Mouse (Mus musculus) heart, embryonic 11.5 days (tissue): ENCODE data around the gene Npas2. TPM values are rescaled to one million over a fixed set of nuclear protein-coding genes. Genes with fewer than 3 reads are reported as not detected.

Source experiments
- ATAC-seq: fragments of 200-750 bp; cut with Nextera tagmentation; replicated peaks from 2 replicates; pipeline ENCODE4 v1.8.0; 2017; ENCODE audit warnings: moderate library complexity; ENCODE audit not compliant: insufficient number of reproducible peaks, low FRiP score, low TSS enrichment
- H3K27ac ChIP-seq: fragments of 300-500 bp; sonication (generic); 2 replicates; pipeline ENCODE4 v1.5.1; 2014; ENCODE audit warnings: mild to moderate bottlenecking, low read depth, low read length
- H3K27me3 ChIP-seq: fragments of 300-500 bp; sonication (generic); 2 replicates; pipeline ENCODE4 v1.6.1; 2014; ENCODE audit warnings: mild to moderate bottlenecking, low read length, mixed read lengths; ENCODE audit not compliant: control insufficient read depth, insufficient read depth
- H3K36me3 ChIP-seq: fragments of 300-500 bp; sonication (generic); 2 replicates; pipeline ENCODE4 v1.6.1; 2014; ENCODE audit warnings: mild to moderate bottlenecking, low read length, moderate library complexity, mixed read lengths; ENCODE audit not compliant: control insufficient read depth, insufficient read depth
- H3K4me1 ChIP-seq: fragments of 300-500 bp; sonication (generic); 2 replicates; pipeline ENCODE4 v1.6.1; 2014; ENCODE audit warnings: low read length; ENCODE audit not compliant: control insufficient read depth, insufficient read depth
- H3K4me2 ChIP-seq: fragments of 300-500 bp; sonication (generic); 2 replicates; pipeline ENCODE4 v1.6.1; 2014; ENCODE audit warnings: mild to moderate bottlenecking, moderate library complexity
- H3K4me3 ChIP-seq: fragments of 300-500 bp; sonication (generic); 2 replicates; pipeline ENCODE4 v1.5.1; 2014; ENCODE audit warnings: low read depth, low read length
- H3K9ac ChIP-seq: fragments of 300-500 bp; sonication (generic); 2 replicates; pipeline ENCODE4 v1.6.1; 2014; ENCODE audit warnings: mild to moderate bottlenecking, low read depth, low read length, moderate library complexity
- H3K9me3 ChIP-seq: fragments of 300-500 bp; sonication (generic); replicated peaks from 2 replicates; pipeline ENCODE4 v1.6.1; 2016; ENCODE audit warnings: low read length; ENCODE audit not compliant: control insufficient read depth
- WGBS: fragments of 180-500 bp; shearing (Covaris S2); extraction: QIAGEN DNeasy Blood & Tissue Kit; methylation state at CpG from one replicate; pipeline ENCODE4 v1.1.7; 2014; ENCODE audit not compliant: insufficient replicate concordance; 5-methylcytosine and 5-hydroxymethylcytosine counted together
- polyA plus RNA-seq: library from polyadenylated mRNA; unstranded; fragments of >200 nt; fragmentation: Nextera tagmentation; extraction: Ambion mirVana; gene quantifications from 2 replicates; pipeline ENCODE4 v1.2.1, GENCODE M21; 2014

Npas2 gene
- polyA plus RNA-seq, 1 experiment from 2014 or later, result 0.13 TPM

- Histone ChIP-seq H3K27ac (no peak overlapping the region), H3K4me1 (no peaks in the 10 kb centered on the region), H3K9ac (no peak overlapping the region), H3K36me3 (no peaks in the 10 kb centered on the region), H3K9me3 (no peaks in the 10 kb centered on the region), H3K27me3 (no peaks in the 10 kb centered on the region), H3K4me3 (no peak overlapping the region), H3K4me2 (no peak overlapping the region)
- ATAC-seq, result no peak
- 59% methylated on average over 11 of the region's 11 CpGs for WGBS
These were observed 41.4 kb downstream of the Npas2 start for GRCm38 (mm10) chr1:39234815-39235449.

GRCm38 (mm10) chr1:39237503-39238255, 44.1 kb downstream of the Npas2 start:
- Histone ChIP-seq H3K36me3 (no peaks in the 10 kb centered on the region), H3K9ac (no peak overlapping the region), H3K27ac (no peak overlapping the region), H3K4me2 (no peak overlapping the region), H3K27me3 (no peaks in the 10 kb centered on the region), H3K9me3 (no peaks in the 10 kb centered on the region), H3K4me3 (no peak overlapping the region), H3K4me1 (no peaks in the 10 kb centered on the region)
- WGBS, result 66% methylated on average over 9 of the region's 9 CpGs
- ATAC-seq, result no peak

GRCm38 (mm10) chr1:39240860-39241584, 47.5 kb downstream of the Npas2 start:
- no peak overlapping the region for H3K9ac ChIP-seq
- no peak overlapping the region for H3K4me2 ChIP-seq
- WGBS, result 77% methylated on average over 6 of the region's 6 CpGs
- no peak overlapping the region for H3K4me3 ChIP-seq
- H3K36me3 ChIP-seq, result no peaks in the 10 kb centered on the region
- no peaks in the 10 kb centered on the region for H3K27me3 ChIP-seq
- no peak overlapping the region for H3K27ac ChIP-seq
- ATAC-seq, result no peak
- no peaks in the 10 kb centered on the region for H3K9me3 ChIP-seq
- no peaks in the 10 kb centered on the region for H3K4me1 ChIP-seq

GRCm38 (mm10) chr1:39244726-39245125, 51.2 kb downstream of the Npas2 start:
- H3K4me3 ChIP-seq, result no peak overlapping the region
- no peak overlapping the region for H3K27ac ChIP-seq
- 50% methylated on average over 1 of the region's 1 CpGs for WGBS
- H3K9me3 ChIP-seq, result no peaks in the 10 kb centered on the region
- H3K4me2 ChIP-seq, result no peak overlapping the region
- no peaks in the 10 kb centered on the region for H3K4me1 ChIP-seq
- no peaks in the 10 kb centered on the region for H3K36me3 ChIP-seq
- no peak; the same call in 1 of the 2 replicates for ATAC-seq
- no peaks in the 10 kb centered on the region for H3K27me3 ChIP-seq
- no peak overlapping the region for H3K9ac ChIP-seq

- H3K36me3 ChIP-seq, result no peaks in the 10 kb centered on the region
- no peak for ATAC-seq
- H3K9me3 ChIP-seq, result no peaks in the 10 kb centered on the region
- no peak overlapping the region for H3K9ac ChIP-seq
- no peak overlapping the region for H3K27ac ChIP-seq
- H3K4me2 ChIP-seq, result no peak overlapping the region
- H3K4me3 ChIP-seq, result no peak overlapping the region
- no peaks in the 10 kb centered on the region for H3K4me1 ChIP-seq
- 47% methylated on average over 7 of the region's 7 CpGs for WGBS
- no peaks in the 10 kb centered on the region for H3K27me3 ChIP-seq
These were observed 58.1 kb downstream of the Npas2 start for GRCm38 (mm10) chr1:39251679-39252078.

- Histone ChIP-seq H3K4me2 (no peak overlapping the region), H3K4me1 (no peaks in the 10 kb centered on the region), H3K27ac (no peak overlapping the region), H3K4me3 (no peak overlapping the region), H3K9me3 (no peaks in the 10 kb centered on the region), H3K9ac (no peak overlapping the region), H3K27me3 (no peaks in the 10 kb centered on the region), H3K36me3 (no peaks in the 10 kb centered on the region)
- WGBS, result 62% methylated on average over 4 of the region's 4 CpGs
- ATAC-seq, result no peak
These were observed 60.2 kb downstream of the Npas2 start for GRCm38 (mm10) chr1:39253771-39254170.

- Histone ChIP-seq H3K4me1 (no peaks in the 10 kb centered on the region), H3K27me3 (no peaks in the 10 kb centered on the region), H3K27ac (no peak overlapping the region), H3K9me3 (no peaks in the 10 kb centered on the region), H3K36me3 (no peaks in the 10 kb centered on the region), H3K4me3 (no peak overlapping the region), H3K4me2 (no peak overlapping the region), H3K9ac (no peak overlapping the region)
- no peak for ATAC-seq
- WGBS, result 82% methylated on average over 9 of the region's 9 CpGs
These were observed 62.5 kb downstream of the Npas2 start for GRCm38 (mm10) chr1:39256051-39256450.

- 77% methylated on average over 8 of the region's 8 CpGs for WGBS
- H3K9me3 ChIP-seq, result no peaks in the 10 kb centered on the region
- no peak overlapping the region for H3K9ac ChIP-seq
- H3K4me2 ChIP-seq, result no peak overlapping the region
- ATAC-seq, result no peak
- H3K4me3 ChIP-seq, result no peak overlapping the region
- no peaks in the 10 kb centered on the region for H3K27me3 ChIP-seq
- no peaks in the 10 kb centered on the region for H3K36me3 ChIP-seq
- no peak overlapping the region for H3K27ac ChIP-seq
- H3K4me1 ChIP-seq, result no peaks in the 10 kb centered on the region
These were observed 63.2 kb downstream of the Npas2 start for GRCm38 (mm10) chr1:39256513-39257330.
